Mouse (Mus musculus): ENCODE results near the gene Acer3. TPM values are rescaled to one million over a fixed set of nuclear protein-coding genes. Genes with fewer than 3 reads are reported as not detected.

The Acer3 gene
- 8.8 TPM for polyA plus RNA-seq (2017; shearing (Covaris generic))

DNA sequence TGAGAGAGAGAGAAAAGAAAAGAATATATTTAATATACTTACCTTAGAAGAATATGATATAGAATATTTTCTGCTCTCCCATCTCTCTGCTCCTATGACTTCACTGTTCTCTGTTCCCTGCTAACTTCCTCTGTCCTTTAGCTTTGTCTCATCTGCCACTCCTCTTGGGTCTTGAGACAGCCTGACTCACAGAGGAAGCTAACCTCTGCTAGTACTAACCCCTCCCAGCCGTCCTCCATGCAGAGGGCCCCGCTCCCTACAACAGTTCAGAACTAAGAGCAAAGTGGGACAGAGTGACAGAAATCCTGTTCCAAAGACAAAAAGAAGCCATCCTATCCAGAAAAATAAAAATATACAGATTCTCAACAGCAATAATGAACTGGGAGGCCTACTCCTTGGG is at the start of gene Acer3:
Gene Acer3, minus strand, starts transcription at position 126 of the 400 bp plus-strand sequence.

DNA sequence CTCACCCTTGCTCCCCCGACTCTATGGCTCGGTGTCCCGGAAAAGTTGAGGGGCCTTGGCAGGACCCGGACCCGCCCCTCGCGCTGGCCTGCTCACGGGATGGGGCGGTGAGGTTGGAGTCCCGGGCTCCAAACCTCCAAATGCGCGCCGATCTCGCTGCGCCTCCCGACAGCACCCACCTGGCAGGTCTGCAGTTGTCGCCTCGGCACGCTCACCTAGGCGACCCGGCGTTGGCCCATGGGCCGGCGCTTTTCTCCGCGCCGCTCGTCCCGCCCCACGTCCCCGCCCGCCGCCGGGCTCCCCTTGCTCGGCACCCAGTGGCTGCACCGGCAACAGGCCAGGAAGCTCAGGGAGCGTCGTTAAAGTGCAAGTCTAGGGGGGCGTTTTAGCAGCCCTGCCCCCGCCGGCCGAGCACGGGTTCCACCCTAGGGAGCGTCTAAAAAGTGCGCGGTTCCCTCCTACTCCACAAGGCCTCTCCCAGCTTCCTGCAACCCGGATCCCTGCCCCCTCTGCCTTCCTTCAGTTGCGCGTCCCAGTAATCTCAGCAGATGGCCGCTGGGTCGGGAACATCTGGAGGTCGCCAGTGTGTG is 40.1 kb upstream of the Acer3 start, which contains the start of gene Tsku:
Gene Tsku, minus strand, starts transcription at position 266 of the 590 bp plus-strand sequence.

DNA sequence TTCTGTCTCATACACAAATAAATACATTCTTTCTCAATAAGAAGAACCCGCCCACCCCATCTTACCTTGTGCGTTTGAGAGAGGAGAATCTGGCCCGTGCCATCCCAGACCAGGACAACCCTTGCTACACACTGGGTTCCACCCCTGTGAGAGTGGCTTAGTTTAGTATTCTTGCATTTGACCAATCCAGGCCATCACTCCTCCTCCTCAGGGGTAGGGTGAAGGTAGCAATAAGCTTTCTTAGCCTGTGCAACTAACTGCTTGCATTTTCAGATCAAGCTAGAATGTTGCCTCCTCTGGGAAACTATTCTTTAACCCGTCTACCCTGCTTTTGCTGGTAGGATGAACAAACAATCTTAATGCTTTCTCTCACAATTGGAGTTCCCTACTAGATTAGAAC is 121.6 kb downstream of the Acer3 start, which contains the start of gene B3gnt6:
Gene B3gnt6, minus strand, starts transcription at position 101 of the 400 bp plus-strand sequence.

DNA sequence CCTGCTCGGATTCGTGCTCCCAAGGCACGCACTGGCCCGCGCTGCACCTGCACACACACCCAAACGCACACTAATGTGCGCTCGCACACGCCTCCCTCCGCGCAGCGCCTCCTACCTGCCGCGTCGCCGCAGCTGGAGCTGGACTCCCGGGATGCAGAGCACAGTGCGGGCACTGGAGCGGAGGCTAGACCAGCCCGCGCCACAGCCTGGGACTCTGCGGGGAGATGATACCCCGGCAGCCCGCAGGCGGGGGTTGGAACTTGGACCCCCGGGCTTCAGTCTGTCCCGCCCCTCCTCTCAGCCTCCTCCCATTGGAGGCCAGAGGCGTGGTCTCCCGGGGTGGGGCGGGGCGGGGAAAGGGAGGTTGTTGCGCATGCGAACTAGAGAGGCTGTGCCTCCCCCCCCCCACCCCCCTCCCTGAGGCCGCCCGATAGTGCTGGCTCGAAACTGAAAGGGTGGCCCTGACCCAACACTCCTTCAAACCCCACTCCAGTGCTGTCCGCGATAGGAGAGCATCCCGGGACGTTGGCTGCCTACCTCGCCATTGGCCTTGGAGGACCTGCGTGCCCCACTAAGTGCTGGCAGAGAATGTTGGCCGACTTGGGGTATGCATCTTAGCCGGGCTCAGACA is 143.0 kb downstream of the Acer3 start, which contains the start of gene Capn5:
Gene Capn5, minus strand, starts transcription at position 346 of the 631 bp plus-strand sequence.

Other genes with a start within 250 kb of the Acer3 start
- 2.2 TPM for gene Myo7a, start 201.7 kb downstream of the Acer3 start, polyA plus RNA-seq (2017; shearing (Covaris generic))
- gene Omp, start 175.7 kb downstream of the Acer3 start, polyA plus RNA-seq (2017; shearing (Covaris generic)): not detected
- gene Capn5, start 142.9 kb downstream of the Acer3 start, polyA plus RNA-seq (2017; shearing (Covaris generic)): 0.52 TPM
- not detected for gene B3gnt6, start 121.7 kb downstream of the Acer3 start, polyA plus RNA-seq (2017; shearing (Covaris generic))
- not detected for gene Tsku, start 40.1 kb upstream of the Acer3 start, polyA plus RNA-seq (2017; shearing (Covaris generic))
- gene Gucy2d, start 119.2 kb upstream of the Acer3 start, polyA plus RNA-seq (2017; shearing (Covaris generic)): not detected
- gene Lrrc32, start 168.1 kb upstream of the Acer3 start, polyA plus RNA-seq (2017; shearing (Covaris generic)): 1.3 TPM